Mouse (Mus musculus) lung, embryonic 16.5 days (tissue): Measurements from ENCODE around the gene Plekha8. TPM values are rescaled to one million over a fixed set of nuclear protein-coding genes. Genes with fewer than 3 reads are reported as not detected.
A peak's percentile ranks its signal among the peaks of the same experiment; 100 is the strongest.

Experiments used
- ATAC-seq: fragments of 200-750 bp; cut with Nextera tagmentation; 2 replicates; pipeline ENCODE4 v1.8.0; 2017; ENCODE audit warnings: low read depth, mild to moderate bottlenecking, moderate library complexity
- H3K27ac ChIP-seq: fragments of 300-500 bp; sonication (generic); 2 replicates; pipeline ENCODE4 v1.5.1; 2014; ENCODE audit warnings: mild to moderate bottlenecking, control low read depth, low read length
- H3K27me3 ChIP-seq: fragments of 300-500 bp; sonication (generic); 2 replicates; pipeline ENCODE4 v1.6.1; 2014; ENCODE audit warnings: low read depth, low read length, mixed read lengths; ENCODE audit not compliant: control insufficient read depth, insufficient read depth
- H3K36me3 ChIP-seq: fragments of 300-500 bp; sonication (generic); 2 replicates; pipeline ENCODE4 v1.6.1; 2014; ENCODE audit warnings: low read length; ENCODE audit not compliant: control insufficient read depth, insufficient read depth
- H3K4me1 ChIP-seq: fragments of 300-500 bp; sonication (generic); replicated peaks from 2 replicates; pipeline ENCODE4 v1.6.1; 2014; ENCODE audit warnings: low read length, mixed read lengths; ENCODE audit not compliant: control insufficient read depth, insufficient read depth
- H3K4me2 ChIP-seq: fragments of 300-500 bp; sonication (generic); 2 replicates; pipeline ENCODE4 v1.6.1; 2014; ENCODE audit warnings: low read depth, low read length, control low read depth
- H3K4me3 ChIP-seq: fragments of 300-500 bp; sonication (generic); 2 replicates; pipeline ENCODE4 v1.5.1; 2014; ENCODE audit warnings: mild to moderate bottlenecking, low read length, control low read depth
- H3K9ac ChIP-seq: fragments of 300-500 bp; sonication (generic); 2 replicates; pipeline ENCODE4 v1.6.1; 2014; ENCODE audit warnings: low read length, control low read depth
- H3K9me3 ChIP-seq: fragments of 300-500 bp; sonication (generic); 2 replicates; pipeline ENCODE4 v1.6.1; 2016; ENCODE audit warnings: low read length; ENCODE audit not compliant: control insufficient read depth
- WGBS: fragments of 180-500 bp; shearing (Covaris S2); extraction: QIAGEN DNeasy Blood & Tissue Kit; methylation state at CpG from one replicate; pipeline ENCODE4 v1.1.7; 2014; 5-methylcytosine and 5-hydroxymethylcytosine counted together
- polyA plus RNA-seq: library from polyadenylated mRNA; unstranded; fragments of >200 nt; fragmentation: Nextera tagmentation; extraction: Ambion mirVana; gene quantifications from 2 replicates; pipeline ENCODE4 v1.2.1, GENCODE M21; 2015

The Plekha8 gene
- polyA plus RNA-seq, 1 experiment from 2014 or later: 7.1 TPM

DNA sequence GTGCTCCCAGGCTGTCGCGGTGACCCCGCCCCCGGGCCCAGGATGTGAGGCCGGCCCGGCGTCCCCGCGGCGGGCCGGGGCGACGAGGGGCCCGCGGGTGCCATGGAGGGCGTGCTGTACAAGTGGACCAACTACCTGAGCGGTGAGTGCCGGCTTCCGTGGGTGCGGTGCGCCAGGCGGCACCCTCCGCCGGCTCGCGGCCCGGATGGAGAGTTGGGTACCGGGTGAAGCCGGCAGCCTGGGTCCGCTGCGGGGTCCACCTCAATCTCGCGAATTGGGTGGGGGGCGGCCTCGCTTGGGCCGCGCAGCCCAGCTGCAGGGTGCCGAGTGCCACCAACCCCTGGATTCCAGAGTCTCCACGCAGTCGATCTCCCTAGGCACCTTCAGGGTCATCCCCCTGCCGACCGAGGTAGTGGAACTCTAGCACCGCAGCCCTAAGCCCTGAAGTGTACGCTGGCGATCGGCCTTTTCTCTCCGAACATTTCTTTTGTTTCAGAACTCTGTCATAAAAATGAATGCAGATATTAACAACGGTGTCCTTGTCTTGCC is 493 bp downstream of the Plekha8 start:
- Histone ChIP-seq H3K27ac (peak overlapping the region; percentile 70), H3K4me3 (peak overlapping the region; percentile 83), H3K4me1 (peaks cover 19% of the 10 kb centered on the region), H3K36me3 (no peaks in the 10 kb centered on the region), H3K9ac (peak overlapping the region; percentile 85), H3K27me3 (no peaks in the 10 kb centered on the region), H3K4me2 (peak overlapping the region; percentile 85), H3K9me3 (no peaks in the 10 kb centered on the region)
- ATAC-seq: no peak; the same call in 1 of the 2 replicates
- WGBS: under 1% methylated on average over 48 of the region's 48 CpGs

DNA sequence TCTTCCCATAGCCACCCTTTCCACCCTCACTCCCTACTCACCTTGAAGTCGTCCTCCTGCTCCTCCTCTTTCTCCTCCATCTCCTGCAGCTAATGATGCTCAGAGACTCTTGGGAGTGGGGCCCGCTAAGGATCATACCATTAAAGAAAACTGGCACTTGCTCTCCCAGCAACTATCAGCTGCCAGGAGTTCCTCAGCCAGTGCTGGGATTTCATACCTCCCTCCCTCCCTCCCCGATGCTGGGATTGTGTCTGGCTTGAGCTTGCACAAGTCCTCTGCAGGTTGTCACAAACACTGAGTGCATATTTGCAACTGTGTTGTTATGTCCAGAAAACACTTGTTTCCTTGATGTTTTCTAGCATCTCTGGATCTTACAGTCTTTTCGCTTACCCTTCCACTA is 2.3 kb downstream of the Plekha8 start, which contains the start of gene Fkbp14:
TSS of gene Fkbp14 (minus strand) at position 101 of the 400 bp plus-strand sequence.
- H3K4me3 ChIP-seq: peak within 1 kb of the TSS; percentile 83
- no peaks in the 10 kb centered on the region for H3K9me3 ChIP-seq
- no peaks in the 10 kb centered on the region for H3K36me3 ChIP-seq
- H3K9ac ChIP-seq: 0 out of 2 replicates have a peak within 1 kb of the TSS, but pooled peaks have one; percentile 22
- 60% methylated on average over 4 of the region's 4 CpGs for WGBS
- no peak for ATAC-seq
- H3K4me1 ChIP-seq: peaks cover 10% of the 10 kb centered on the region
- no peaks in the 10 kb centered on the region for H3K27me3 ChIP-seq
- H3K4me2 ChIP-seq: peak within 1 kb of the TSS; percentile 85
- H3K27ac ChIP-seq: no peak within 1 kb of the TSS

DNA sequence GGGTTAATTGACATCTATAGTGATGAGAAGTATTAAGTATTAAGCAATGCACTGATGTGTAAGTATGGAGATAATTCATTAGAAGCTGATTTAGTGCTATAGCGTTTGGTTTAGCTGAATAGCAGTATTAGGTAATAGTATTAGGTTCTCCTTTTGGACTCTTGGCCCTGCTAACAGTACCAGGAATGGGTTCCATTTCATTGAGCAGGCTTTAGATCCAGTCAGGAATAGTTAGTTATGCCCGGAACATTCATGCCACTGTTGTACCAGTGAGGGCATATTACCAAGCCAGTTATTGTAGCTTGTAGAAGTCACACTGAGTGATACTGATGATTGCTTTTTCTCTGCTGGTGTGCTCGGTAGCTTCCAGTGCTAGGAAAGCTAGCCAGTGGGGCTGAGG is 2.8 kb downstream of the Plekha8 start:
- ATAC-seq: no peak
- Histone ChIP-seq H3K4me2 (no peak overlapping the region), H3K9me3 (no peaks in the 10 kb centered on the region), H3K36me3 (no peaks in the 10 kb centered on the region), H3K4me1 (peaks cover 9% of the 10 kb centered on the region), H3K9ac (no peak overlapping the region), H3K4me3 (no peak overlapping the region), H3K27me3 (no peaks in the 10 kb centered on the region), H3K27ac (no peak overlapping the region)
- 81% methylated on average over 3 of the region's 3 CpGs for WGBS

DNA sequence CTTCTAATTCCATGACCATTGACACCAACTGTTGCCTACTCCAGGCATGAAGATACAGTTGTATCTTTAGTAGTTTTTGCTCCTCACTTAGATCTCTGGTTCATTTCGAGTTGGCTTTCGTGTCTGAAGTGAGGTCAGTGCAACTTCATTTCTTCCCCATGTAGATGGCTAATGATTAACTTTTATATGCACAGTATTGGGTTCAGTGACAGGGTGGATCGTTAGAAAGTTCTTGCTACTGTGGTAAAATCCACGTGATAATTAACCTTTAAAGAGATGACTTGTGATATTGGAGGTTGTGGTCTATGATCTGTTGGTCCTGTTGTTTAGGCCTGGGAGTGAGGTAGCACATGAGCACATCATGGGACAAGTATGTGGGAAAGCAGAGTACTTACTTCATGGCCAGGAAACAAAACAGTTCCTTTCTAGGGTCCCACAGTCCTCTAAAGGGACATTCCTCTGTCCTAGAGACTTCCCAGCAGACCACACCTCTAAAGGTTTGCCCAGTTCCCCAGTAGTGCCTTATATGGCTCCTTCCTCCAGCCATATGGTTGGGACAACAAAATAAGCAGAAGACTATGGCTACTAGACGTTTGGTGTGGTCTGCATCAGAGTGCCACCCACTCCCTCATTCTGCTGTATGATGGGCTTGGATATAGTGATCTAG is 5.9 kb downstream of the Plekha8 start:
- WGBS: 63% methylated on average over 5 of the region's 5 CpGs
- H3K27me3 ChIP-seq: no peaks in the 10 kb centered on the region
- no peak overlapping the region for H3K4me2 ChIP-seq
- H3K9ac ChIP-seq: no peak overlapping the region
- no peaks in the 10 kb centered on the region for H3K9me3 ChIP-seq
- H3K27ac ChIP-seq: no peak overlapping the region
- no peak for ATAC-seq
- no peaks in the 10 kb centered on the region for H3K36me3 ChIP-seq
- peaks cover 7% of the 10 kb centered on the region for H3K4me1 ChIP-seq
- H3K4me3 ChIP-seq: no peak overlapping the region

DNA sequence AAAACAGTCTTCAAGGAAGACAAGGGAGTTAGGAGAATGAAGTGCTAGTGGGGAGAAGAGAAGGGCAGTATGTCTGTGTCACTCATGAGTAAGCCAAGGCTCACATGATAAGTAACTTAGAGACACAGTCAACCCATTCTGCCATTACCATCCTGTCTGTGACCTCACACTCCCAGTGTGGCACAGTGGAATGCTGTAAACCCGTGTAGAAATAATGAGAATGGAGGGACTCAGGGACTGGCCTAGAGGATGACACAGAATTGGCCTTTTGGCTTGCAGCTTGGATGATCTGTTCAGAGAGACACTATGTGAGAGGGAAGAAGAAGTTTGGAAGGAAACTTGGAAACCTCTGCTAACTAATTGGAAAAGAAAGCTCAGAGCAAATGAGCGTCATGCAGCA is 8.0 kb downstream of the Plekha8 start:
- H3K4me1 ChIP-seq: no peaks in the 10 kb centered on the region
- no peak overlapping the region for H3K4me2 ChIP-seq
- 79% methylated on average over 2 of the region's 2 CpGs for WGBS
- H3K9ac ChIP-seq: no peak overlapping the region
- no peak overlapping the region for H3K27ac ChIP-seq
- no peaks in the 10 kb centered on the region for H3K36me3 ChIP-seq
- H3K9me3 ChIP-seq: no peaks in the 10 kb centered on the region
- ATAC-seq: no peak
- H3K27me3 ChIP-seq: no peaks in the 10 kb centered on the region
- H3K4me3 ChIP-seq: no peak overlapping the region

DNA sequence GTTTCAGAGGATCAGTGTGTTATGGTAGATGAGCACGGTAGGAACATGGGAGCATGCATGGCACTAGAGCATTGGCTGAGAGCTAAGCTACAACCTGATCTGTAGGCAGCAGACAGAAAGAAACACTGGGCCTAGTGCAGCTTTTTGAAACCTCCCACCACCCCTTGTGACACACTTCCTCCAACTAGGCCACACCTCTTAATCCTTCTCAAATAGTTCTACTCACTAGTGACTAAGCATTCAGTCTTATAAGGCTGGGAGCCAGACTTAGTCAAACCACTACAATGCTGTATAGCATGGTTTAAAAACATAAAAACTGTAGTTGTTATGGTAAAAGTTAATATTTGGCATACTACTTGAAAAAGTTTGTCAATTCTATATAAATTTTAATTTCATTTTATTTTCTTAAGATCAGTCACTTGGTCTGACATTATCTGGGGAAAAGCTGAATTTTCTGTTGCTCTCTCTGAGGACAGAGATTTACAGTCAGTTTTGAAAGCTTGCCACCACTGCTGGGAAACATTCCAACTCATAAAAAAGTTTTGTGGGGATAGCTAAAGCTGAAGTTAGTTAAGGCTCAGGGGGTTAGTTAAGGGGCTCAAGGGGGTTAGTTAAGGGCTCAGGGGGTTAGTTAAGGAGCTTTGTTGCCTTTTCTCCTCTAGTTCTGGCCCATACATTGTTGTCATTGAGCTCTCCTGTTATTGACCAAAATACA is 9.2 kb downstream of the Plekha8 start:
- no peaks in the 10 kb centered on the region for H3K9me3 ChIP-seq
- no peak for ATAC-seq
- no peak overlapping the region for H3K27ac ChIP-seq
- no peaks in the 10 kb centered on the region for H3K27me3 ChIP-seq
- H3K36me3 ChIP-seq: no peaks in the 10 kb centered on the region
- H3K9ac ChIP-seq: no peak overlapping the region
- WGBS: 97% methylated on average over 1 of the region's 1 CpGs
- H3K4me2 ChIP-seq: no peak overlapping the region
- H3K4me1 ChIP-seq: no peaks in the 10 kb centered on the region
- H3K4me3 ChIP-seq: no peak overlapping the region

DNA sequence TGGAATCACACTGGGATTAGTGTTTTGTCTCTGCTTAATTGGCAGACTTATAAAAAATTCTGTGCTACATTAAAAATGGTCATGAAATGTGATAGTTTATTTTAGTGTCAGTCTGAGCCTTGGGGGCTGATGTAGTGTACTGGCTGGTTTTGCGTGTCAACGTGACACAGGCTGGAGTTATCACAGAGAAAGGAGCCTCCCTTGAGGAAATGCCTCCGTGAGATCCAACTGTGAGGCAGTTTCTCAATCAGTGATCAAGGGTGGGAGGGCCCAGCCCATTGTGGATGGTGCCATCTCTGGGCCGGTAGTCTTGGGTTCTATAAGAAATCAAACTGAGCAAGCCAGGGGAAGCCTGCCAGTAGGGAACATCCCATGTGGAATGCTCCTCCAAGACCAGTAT is 11.3 kb downstream of the Plekha8 start:
- ATAC-seq: no peak
- WGBS: 37% methylated on average over 4 of the region's 4 CpGs
- no peaks in the 10 kb centered on the region for H3K27me3 ChIP-seq

DNA sequence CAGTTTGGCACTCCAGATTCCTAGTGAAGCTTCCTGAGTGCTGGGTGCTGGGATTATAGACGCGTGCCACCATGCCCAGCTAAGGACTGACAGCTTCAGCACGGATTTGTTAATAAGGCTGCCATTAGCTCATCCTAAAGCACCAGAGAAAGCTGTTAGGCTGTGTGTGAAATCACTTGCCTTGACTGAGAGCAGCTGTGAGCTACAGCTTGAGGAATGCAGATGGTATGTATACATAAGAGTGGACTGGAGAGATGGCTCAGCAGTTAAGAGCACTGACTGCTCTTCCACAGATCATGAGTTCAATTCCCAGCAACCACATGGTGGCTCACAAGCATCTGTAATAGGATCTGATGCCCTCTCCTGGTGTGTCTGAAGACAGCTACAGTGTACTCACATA is 22.5 kb downstream of the Plekha8 start:
- ATAC-seq: peak; percentile 69; the same call in 1 of the 2 replicates
- no peaks in the 10 kb centered on the region for H3K27me3 ChIP-seq
- 46% methylated on average over 3 of the region's 3 CpGs for WGBS
- no peaks in the 10 kb centered on the region for H3K36me3 ChIP-seq
- H3K9me3 ChIP-seq: no peaks in the 10 kb centered on the region
- H3K4me1 ChIP-seq: no peaks in the 10 kb centered on the region
- no peak overlapping the region for H3K4me3 ChIP-seq
- no peak overlapping the region for H3K9ac ChIP-seq
- no peak overlapping the region for H3K4me2 ChIP-seq
- no peak overlapping the region for H3K27ac ChIP-seq

More for the DNA sequence above, 11.3 kb downstream of the Plekha8 start:
- Histone ChIP-seq H3K27ac (no peak overlapping the region), H3K4me1 (no peaks in the 10 kb centered on the region), H3K36me3 (no peaks in the 10 kb centered on the region), H3K4me2 (no peak overlapping the region), H3K4me3 (no peak overlapping the region), H3K9ac (no peak overlapping the region), H3K9me3 (no peaks in the 10 kb centered on the region)

DNA sequence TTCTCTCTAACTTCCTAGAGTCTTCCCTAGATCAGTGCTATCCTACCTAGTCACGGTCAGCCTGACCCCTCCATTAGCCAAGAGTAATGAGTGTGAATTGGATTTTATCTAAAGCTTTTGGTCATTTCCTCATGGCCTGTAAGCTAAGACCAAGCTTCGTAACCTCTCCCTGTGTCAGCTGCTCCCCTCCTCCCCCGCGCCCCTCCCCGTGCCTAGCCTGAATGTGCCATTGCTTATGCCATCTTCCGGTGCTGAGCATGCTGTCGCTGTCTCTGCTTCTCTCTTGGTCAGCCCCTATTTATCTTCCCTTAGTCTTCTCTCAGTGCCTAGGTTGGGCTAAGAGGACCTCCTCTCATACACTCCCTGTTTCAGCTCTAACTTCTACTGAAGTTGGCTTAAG is 24.6 kb downstream of the Plekha8 start:
- H3K4me2 ChIP-seq: no peak overlapping the region
- H3K4me1 ChIP-seq: no peaks in the 10 kb centered on the region
- H3K27me3 ChIP-seq: no peaks in the 10 kb centered on the region
- ATAC-seq: no peak
- peak overlapping the region; percentile 20; the same call in 1 of the 2 replicates for H3K27ac ChIP-seq
- H3K36me3 ChIP-seq: 0 out of 2 replicates have a peak, but pooled peaks cover 5% of the 10 kb centered on the region
- no peaks in the 10 kb centered on the region for H3K9me3 ChIP-seq
- H3K9ac ChIP-seq: no peak overlapping the region
- WGBS: 74% methylated on average over 7 of the region's 7 CpGs
- H3K4me3 ChIP-seq: no peak overlapping the region
